Mouse (Mus musculus): Measurements from ENCODE around the gene Zc3h4. TPM values are rescaled to one million over a fixed set of nuclear protein-coding genes. Genes with fewer than 3 reads are reported as not detected.

The Zc3h4 gene
- total and polyA plus RNA-seq, 3 experiments, result 32.9 to 71.8 (median 59.4) TPM

- Histone ChIP-seq H3K79me2 (ENCODE audit: control insufficient read depth, insufficient read depth, low read length, poor library complexity) (peaks cover 49% of the 10 kb centered on the region), H3K4me1 (ENCODE audit: control insufficient read depth in 1 of 2, insufficient read depth in 2 of 2, low read length in 2 of 2) (peaks cover 9 to 35% of the 10 kb centered on the region in 2 experiments), H3K27me3 (ENCODE audit: control insufficient read depth in 1 of 2, insufficient read depth in 2 of 2, low read length in 2 of 2) (no peaks in the 10 kb centered on the region), H3K9me3 (replicated peaks; ENCODE audit: insufficient read depth, low read length) (no peaks in the 10 kb centered on the region), H3K4me3 (ENCODE audit: control insufficient read depth in 1 of 2, insufficient read depth in 1 of 2, low read depth in 2 of 2, low read length in 2 of 2) (peak overlapping the region; percentile 19 to 89; a peak in 3 of 4 replicates), H3K36me3 (ENCODE audit: control insufficient read depth in 1 of 2, insufficient read depth in 2 of 2, low read length in 2 of 2) (peaks cover 0 to 22% of the 10 kb centered on the region in 2 experiments; a peak in 2 of 4 replicates), H3K9ac (ENCODE audit: control insufficient read depth, low read depth, low read length, poor library complexity, severe bottlenecking) (peak overlapping the region; percentile 98), H3K27ac (ENCODE audit: control insufficient read depth, low read depth, low read length) (peak overlapping the region; percentile 98)
- DNase-seq (ENCODE audit: low read depth, low spot score), result peak; percentile 59
- peak; percentile 51; the same call in 1 of the 2 replicates for TF ChIP-seq TBP (IDR thresholded peaks at IDR 0.05; ENCODE audit: low read depth, low read length)
- TF ChIP-seq POLR2AphosphoS5 (IDR thresholded peaks at IDR 0.05; ENCODE audit: borderline replicate concordance, low read depth, low read length), result no peak
Observed at GRCm38 (mm10) chr7:16404315-16405072, 3.8 kb downstream of the Zc3h4 start.

DNA sequence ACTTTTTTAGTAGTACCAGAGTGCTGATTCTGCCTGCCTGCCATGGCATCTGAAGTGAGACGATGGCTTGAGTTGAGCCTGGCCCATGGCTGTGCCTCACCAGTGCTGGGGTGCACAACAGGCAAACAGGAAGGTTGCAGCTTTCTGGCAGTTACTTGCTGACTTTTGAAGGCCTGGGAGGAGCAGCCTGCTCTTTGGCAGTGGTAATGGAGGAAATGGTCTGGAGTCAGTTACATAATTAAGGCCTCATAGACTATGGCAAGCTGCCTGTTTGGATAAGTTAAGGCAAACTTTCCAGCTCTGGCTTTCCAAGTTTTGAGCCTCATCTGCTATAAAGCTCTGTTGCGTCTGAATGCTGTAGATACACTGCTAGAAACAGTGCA lies 4.4 kb downstream of the Zc3h4 start:
- Histone ChIP-seq H3K4me1 (ENCODE audit: control insufficient read depth in 1 of 2, insufficient read depth in 2 of 2, low read length in 2 of 2) (peaks cover 9 to 35% of the 10 kb centered on the region in 2 experiments), H3K79me2 (ENCODE audit: control insufficient read depth, insufficient read depth, low read length, poor library complexity) (peaks cover 49% of the 10 kb centered on the region), H3K4me3 (ENCODE audit: control insufficient read depth in 1 of 2, insufficient read depth in 1 of 2, low read depth in 2 of 2, low read length in 2 of 2) (peak overlapping the region; percentile 5 to 19; a peak in 3 of 4 replicates), H3K9me3 (replicated peaks; ENCODE audit: insufficient read depth, low read length) (no peaks in the 10 kb centered on the region), H3K27ac (ENCODE audit: control insufficient read depth, low read depth, low read length) (peak overlapping the region; percentile 98), H3K9ac (ENCODE audit: control insufficient read depth, low read depth, low read length, poor library complexity, severe bottlenecking) (peak overlapping the region; percentile 98), H3K27me3 (ENCODE audit: control insufficient read depth in 1 of 2, insufficient read depth in 2 of 2, low read length in 2 of 2) (no peaks in the 10 kb centered on the region), H3K36me3 (ENCODE audit: control insufficient read depth in 1 of 2, insufficient read depth in 2 of 2, low read length in 2 of 2) (peaks cover 0 to 22% of the 10 kb centered on the region in 2 experiments; a peak in 2 of 4 replicates)
- TF ChIP-seq JUND (IDR thresholded peaks at IDR 0.05; ENCODE audit: low read depth, low read length) (no peak), POLR2AphosphoS5 (IDR thresholded peaks at IDR 0.05; ENCODE audit: borderline replicate concordance, low read depth, low read length) (peak; percentile 48; the same call in 1 of the 2 replicates), SIN3A (IDR thresholded peaks at IDR 0.05; ENCODE audit: low read length) (no peak), HCFC1 (IDR thresholded peaks at IDR 0.05; ENCODE audit: low read depth, low read length) (no peak)
- no peak for DNase-seq (ENCODE audit: low read depth, low spot score)

DNA sequence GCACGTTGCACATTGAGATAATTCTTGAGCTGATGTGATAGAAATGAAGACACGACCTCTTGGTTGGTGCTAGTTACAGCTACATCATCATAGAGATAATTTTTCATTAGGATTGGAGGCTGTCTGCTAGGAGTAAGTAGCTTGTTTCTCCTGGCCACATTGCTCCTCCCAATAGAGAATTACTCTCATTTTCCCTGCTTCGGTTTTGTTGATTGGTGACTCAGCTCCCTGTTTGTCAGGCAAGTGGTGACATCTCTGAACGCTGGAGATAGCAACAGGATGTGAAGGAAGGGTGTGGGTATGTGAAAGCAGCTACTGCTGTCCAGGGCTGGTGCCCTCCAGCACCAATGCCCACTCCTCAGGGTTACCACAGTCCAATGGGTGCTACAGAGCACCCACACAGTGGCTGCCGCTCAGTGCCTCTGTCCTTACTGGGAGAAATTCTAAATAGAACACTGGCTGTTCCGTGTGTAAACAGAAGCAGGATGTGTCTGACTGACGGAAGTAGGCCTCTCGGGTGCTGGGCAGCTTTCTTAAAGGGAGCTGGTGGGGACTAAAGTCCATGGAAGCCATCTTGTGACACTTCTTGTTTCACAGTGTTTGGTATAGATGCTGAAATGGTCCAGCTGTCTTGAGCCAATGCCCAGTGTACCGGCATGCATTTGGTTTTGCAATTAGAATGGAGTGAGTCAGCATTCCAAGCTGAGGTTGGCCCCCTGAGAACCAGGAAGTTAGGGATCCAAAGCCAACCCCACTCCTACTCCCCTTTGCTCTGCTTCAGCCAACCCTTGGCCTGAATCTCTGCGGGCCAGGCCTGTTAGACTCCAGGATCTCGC lies 5.0 kb downstream of the Zc3h4 start:
- no peaks in the 10 kb centered on the region for H3K9me3 ChIP-seq (replicated peaks; ENCODE audit: insufficient read depth, low read length)
- H3K4me3 ChIP-seq (ENCODE audit: control insufficient read depth in 1 of 2, insufficient read depth in 1 of 2, low read depth in 2 of 2, low read length in 2 of 2), result peak overlapping the region; percentile 8 to 45
- H3K36me3 ChIP-seq (ENCODE audit: control insufficient read depth in 1 of 2, insufficient read depth in 2 of 2, low read length in 2 of 2), result peaks cover 0 to 22% of the 10 kb centered on the region in 2 experiments; a peak in 2 of 4 replicates
- peak; percentile 96 for DNase-seq (ENCODE audit: low read depth, low spot score)
- no peaks in the 10 kb centered on the region for H3K27me3 ChIP-seq (ENCODE audit: control insufficient read depth in 1 of 2, insufficient read depth in 2 of 2, low read length in 2 of 2)
- peaks cover 9 to 35% of the 10 kb centered on the region in 2 experiments for H3K4me1 ChIP-seq (ENCODE audit: control insufficient read depth in 1 of 2, insufficient read depth in 2 of 2, low read length in 2 of 2)
- peak overlapping the region; percentile 98 for H3K9ac ChIP-seq (ENCODE audit: control insufficient read depth, low read depth, low read length, poor library complexity, severe bottlenecking)
- peak overlapping the region; percentile 98 for H3K27ac ChIP-seq (ENCODE audit: control insufficient read depth, low read depth, low read length)
- H3K79me2 ChIP-seq (ENCODE audit: control insufficient read depth, insufficient read depth, low read length, poor library complexity), result peaks cover 43% of the 10 kb centered on the region
- TF ChIP-seq MAZ (IDR thresholded peaks at IDR 0.05; ENCODE audit: low read depth, low read length), result no peak
- TF ChIP-seq HCFC1 (IDR thresholded peaks at IDR 0.05; ENCODE audit: low read depth, low read length), result no peak
- no peak for TF ChIP-seq USF2 (IDR thresholded peaks at IDR 0.05; ENCODE audit: borderline replicate concordance in 1 of 2, insufficient read depth in 1 of 2, low read depth in 1 of 2, low read length in 2 of 2)
- no peak for TF ChIP-seq TCF12 (IDR thresholded peaks at IDR 0.05; ENCODE audit: low read depth, low read length)
- TF ChIP-seq TBP (IDR thresholded peaks at IDR 0.05; ENCODE audit: low read depth, low read length), result peak; percentile 84
- TF ChIP-seq USF1 (IDR thresholded peaks at IDR 0.05; ENCODE audit: low read depth, low read length), result no peak
- TF ChIP-seq ZMIZ1 (IDR thresholded peaks at IDR 0.05; ENCODE audit: low read depth, low read length), result no peak
- TF ChIP-seq POLR2A (IDR thresholded peaks at IDR 0.05; ENCODE audit: control insufficient read depth in 1 of 2, insufficient read depth in 1 of 2, low read depth in 1 of 2, low read length in 2 of 2, poor library complexity in 1 of 2), result peak; percentile 54 to 71; a peak in 3 of 4 replicates
- no peak for TF ChIP-seq ELF1 (IDR thresholded peaks at IDR 0.05; ENCODE audit: low read depth, low read length)
- peak; percentile 78 for TF ChIP-seq GATA1 (IDR thresholded peaks at IDR 0.05; ENCODE audit: low read depth, low read length)
- TF ChIP-seq ZC3H11A (IDR thresholded peaks at IDR 0.05; ENCODE audit: low read depth, low read length), result no peak
- no peak for TF ChIP-seq POLR2AphosphoS2 (IDR thresholded peaks at IDR 0.05; ENCODE audit: low read length)
- no peak; the same call in 1 of the 2 replicates for TF ChIP-seq POLR2AphosphoS5 (IDR thresholded peaks at IDR 0.05; ENCODE audit: borderline replicate concordance, low read depth, low read length)
- no peak for TF ChIP-seq MYC (IDR thresholded peaks at IDR 0.05; ENCODE audit: low read depth, low read length)
- TF ChIP-seq BHLHE40 (IDR thresholded peaks at IDR 0.05; ENCODE audit: borderline replicate concordance, low read depth, low read length), result no peak
- no peak for TF ChIP-seq NELFE (IDR thresholded peaks at IDR 0.05; ENCODE audit: low read depth, low read length)
- no peak for TF ChIP-seq MEF2A (IDR thresholded peaks at IDR 0.05; ENCODE audit: extremely low read depth, insufficient replicate concordance, low read depth, low read length, poor library complexity, severe bottlenecking)
- TF ChIP-seq SMC3 (IDR thresholded peaks at IDR 0.05; ENCODE audit: low read depth, low read length), result no peak
